Mouse (Mus musculus) liver, embryonic 11.5 days (tissue): ENCODE data around the gene Bbs9. TPM values are rescaled to one million over a fixed set of nuclear protein-coding genes. Genes with fewer than 3 reads are reported as not detected.

ENCODE experiments used
- ATAC-seq: fragments of 200-750 bp; cut with Nextera tagmentation; replicated peaks from 2 replicates; pipeline ENCODE4 v1.8.0; 2017; ENCODE audit warnings: moderate number of reproducible peaks, mild to moderate bottlenecking, moderate TSS enrichment, moderate library complexity; ENCODE audit not compliant: low FRiP score
- DNase-seq: peaks from one replicate; pipeline ENCODE4 v3.0.0-alpha.2; 2017; ENCODE audit warnings: low spot score
- H3K27ac ChIP-seq: fragments of 300-500 bp; sonication (generic); 2 replicates; pipeline ENCODE4 v1.5.1; 2014; ENCODE audit warnings: mild to moderate bottlenecking, low read depth, low read length, control low read depth
- H3K27me3 ChIP-seq: fragments of 300-500 bp; sonication (generic); replicated peaks from 2 replicates; pipeline ENCODE4 v1.6.1; 2014; ENCODE audit warnings: low read length, mixed read lengths; ENCODE audit not compliant: control insufficient read depth, insufficient read depth
- H3K36me3 ChIP-seq: fragments of 300-500 bp; sonication (generic); 2 replicates; pipeline ENCODE4 v1.6.1; 2014; ENCODE audit warnings: mild to moderate bottlenecking, low read length, moderate library complexity, mixed read lengths; ENCODE audit not compliant: control insufficient read depth, insufficient read depth
- H3K4me1 ChIP-seq: fragments of 300-500 bp; sonication (generic); replicated peaks from 2 replicates; pipeline ENCODE4 v1.6.1; 2014; ENCODE audit warnings: low read length, mixed read lengths; ENCODE audit not compliant: control insufficient read depth, insufficient read depth
- H3K4me2 ChIP-seq: fragments of 300-500 bp; sonication (generic); 2 replicates; pipeline ENCODE4 v1.6.1; 2014; ENCODE audit warnings: mild to moderate bottlenecking, control low read depth, moderate library complexity
- H3K4me3 ChIP-seq: fragments of 300-500 bp; sonication (generic); 2 replicates; pipeline ENCODE4 v1.5.1; 2014; ENCODE audit warnings: low read depth, low read length, control low read depth
- H3K9ac ChIP-seq: fragments of 300-500 bp; sonication (generic); 2 replicates; pipeline ENCODE4 v1.6.1; 2014; ENCODE audit warnings: low read depth, low read length, control low read depth
- H3K9me3 ChIP-seq: fragments of 300-500 bp; sonication (generic); 2 replicates; pipeline ENCODE4 v1.6.1; 2016; ENCODE audit warnings: low read length, inconsistent platforms, mixed read lengths; ENCODE audit not compliant: control insufficient read depth
- WGBS: fragments of 180-500 bp; shearing (Covaris S2); extraction: QIAGEN DNeasy Blood & Tissue Kit; methylation state at CpG from one replicate; pipeline ENCODE4 v1.1.7; 2014; 5-methylcytosine and 5-hydroxymethylcytosine counted together
- polyA plus RNA-seq: library from polyadenylated mRNA; unstranded; fragments of >200 nt; fragmentation: Nextera tagmentation; extraction: Ambion mirVana; gene quantifications from 2 replicates; pipeline ENCODE4 v1.2.1, GENCODE M21; 2014

The Bbs9 gene
- polyA plus RNA-seq, 1 experiment from 2014 or later, result 8.7 TPM

- no peak overlapping the region for H3K4me3 ChIP-seq
- H3K9ac ChIP-seq, result no peak overlapping the region
- no peak overlapping the region for H3K4me2 ChIP-seq
- H3K9me3 ChIP-seq, result no peaks in the 10 kb centered on the region
- H3K27ac ChIP-seq, result no peak overlapping the region
- H3K27me3 ChIP-seq, result no peaks in the 10 kb centered on the region
- peaks cover 8% of the 10 kb centered on the region for H3K4me1 ChIP-seq
- peaks cover 46% of the 10 kb centered on the region for H3K36me3 ChIP-seq
- ATAC-seq, result no peak
- WGBS, result 90% methylated on average over 11 of the region's 11 CpGs
- no peak for DNase-seq
Measured at GRCm38 (mm10) chr9:22457142-22457835, 18.2 kb upstream of the Bbs9 start.

GRCm38 (mm10) chr9:22461946-22462345 lies 13.6 kb upstream of the Bbs9 start:
- 94% methylated on average over 3 of the region's 3 CpGs for WGBS
- DNase-seq (no peak), ATAC-seq (no peak)
- Histone ChIP-seq H3K36me3 (peaks cover 14% of the 10 kb centered on the region), H3K4me1 (no peaks in the 10 kb centered on the region), H3K27ac (no peak overlapping the region), H3K4me2 (no peak overlapping the region), H3K27me3 (no peaks in the 10 kb centered on the region), H3K9ac (no peak overlapping the region), H3K9me3 (no peaks in the 10 kb centered on the region), H3K4me3 (no peak overlapping the region)

GRCm38 (mm10) chr9:22466212-22466611 lies 9.3 kb upstream of the Bbs9 start:
- peaks cover 7% of the 10 kb centered on the region for H3K36me3 ChIP-seq
- 91% methylated on average over 5 of the region's 5 CpGs for WGBS
- no peaks in the 10 kb centered on the region for H3K9me3 ChIP-seq
- no peak overlapping the region for H3K9ac ChIP-seq
- H3K4me1 ChIP-seq, result peaks cover 3% of the 10 kb centered on the region; the same call in 1 of the 2 replicates
- no peak overlapping the region for H3K27ac ChIP-seq
- no peaks in the 10 kb centered on the region for H3K27me3 ChIP-seq
- ATAC-seq (no peak), DNase-seq (no peak)
- no peak overlapping the region for H3K4me3 ChIP-seq
- H3K4me2 ChIP-seq, result no peak overlapping the region

- Histone ChIP-seq H3K9ac (peak overlapping the region; percentile 84), H3K27me3 (no peaks in the 10 kb centered on the region), H3K4me1 (peaks cover 3% of the 10 kb centered on the region; the same call in 1 of the 2 replicates), H3K27ac (peak overlapping the region; percentile 80), H3K4me2 (peak overlapping the region; percentile 61), H3K9me3 (no peaks in the 10 kb centered on the region), H3K36me3 (no peaks in the 10 kb centered on the region; the same call in 1 of the 2 replicates), H3K4me3 (peak overlapping the region; percentile 82)
- ATAC-seq (peak; percentile 66), DNase-seq (peak; percentile 79)
- under 1% methylated on average over 73 of the region's 73 CpGs for WGBS
Measured at GRCm38 (mm10) chr9:22467371-22468169, 7.9 kb upstream of the Bbs9 start.

- Histone ChIP-seq H3K4me2 (peak overlapping the region; percentile 61), H3K4me1 (peaks cover 3% of the 10 kb centered on the region; the same call in 1 of the 2 replicates), H3K9ac (peak overlapping the region; percentile 84), H3K36me3 (no peaks in the 10 kb centered on the region; the same call in 1 of the 2 replicates), H3K27me3 (no peaks in the 10 kb centered on the region), H3K4me3 (peak overlapping the region; percentile 82), H3K27ac (peak overlapping the region; percentile 80), H3K9me3 (no peaks in the 10 kb centered on the region)
- WGBS, result 3% methylated on average over 43 of the region's 43 CpGs
- DNase-seq (peak; percentile 89), ATAC-seq (peak; percentile 91)
Measured at GRCm38 (mm10) chr9:22468170-22468898, 7.2 kb upstream of the Bbs9 start.

- WGBS, result 70% methylated on average over 8 of the region's 8 CpGs
- Histone ChIP-seq H3K4me1 (peaks cover 3% of the 10 kb centered on the region; the same call in 1 of the 2 replicates), H3K27me3 (no peaks in the 10 kb centered on the region), H3K9ac (no peak overlapping the region; the same call in 1 of the 2 replicates), H3K36me3 (no peaks in the 10 kb centered on the region; the same call in 1 of the 2 replicates), H3K4me3 (peak overlapping the region; percentile 82; the same call in 1 of the 2 replicates), H3K27ac (0 out of 2 replicates have a peak overlapping the region, but pooled peaks have one; percentile 80), H3K9me3 (no peaks in the 10 kb centered on the region), H3K4me2 (peak overlapping the region; percentile 61; the same call in 1 of the 2 replicates)
- no peak for DNase-seq
- no peak for ATAC-seq
Measured at GRCm38 (mm10) chr9:22468899-22469259, 6.6 kb upstream of the Bbs9 start.

- no peak for ATAC-seq
- Histone ChIP-seq H3K36me3 (no peaks in the 10 kb centered on the region; the same call in 1 of the 2 replicates), H3K27ac (peak within 1 kb of the TSS; percentile 80; the same call in 1 of the 2 replicates), H3K27me3 (no peaks in the 10 kb centered on the region), H3K9me3 (no peaks in the 10 kb centered on the region), H3K4me3 (peak within 1 kb of the TSS; percentile 82), H3K4me2 (peak within 1 kb of the TSS; percentile 61), H3K9ac (peak within 1 kb of the TSS; percentile 84), H3K4me1 (peaks cover 3% of the 10 kb centered on the region; the same call in 1 of the 2 replicates)
- DNase-seq, result no peak
- 82% methylated on average over 3 of the region's 3 CpGs for WGBS
Measured at GRCm38 (mm10) chr9:22469643-22470042, 5.9 kb upstream of the Bbs9 start, which contains the start of gene Rp9. TSS of gene Rp9 (minus strand) at chr9:22469743.

- no peak for DNase-seq
- Histone ChIP-seq H3K9ac (peak overlapping the region; percentile 75), H3K27ac (no peak overlapping the region; the same call in 1 of the 2 replicates), H3K4me3 (peak overlapping the region; percentile 71), H3K4me1 (no peaks in the 10 kb centered on the region; the same call in 1 of the 2 replicates), H3K4me2 (peak overlapping the region; percentile 97), H3K27me3 (no peaks in the 10 kb centered on the region), H3K9me3 (no peaks in the 10 kb centered on the region), H3K36me3 (no peaks in the 10 kb centered on the region)
- ATAC-seq, result no peak
- 5% methylated on average over 10 of the region's 10 CpGs for WGBS
Measured at GRCm38 (mm10) chr9:22476265-22476664, 750 bp downstream of the Bbs9 start.
